Mouse (Mus musculus) midbrain, embryonic 11.5 days (tissue): Measurements from ENCODE around the gene Hist1h4b. TPM values are rescaled to one million over a fixed set of nuclear protein-coding genes. Genes with fewer than 3 reads are reported as not detected.
A peak's percentile ranks its signal among the peaks of the same experiment; 100 is the strongest.
"Not testable (repeated sequence)": the region's sequence is repeated elsewhere in the genome, so short reads cannot be mapped to it uniquely, and the experiment has no call there.

ENCODE experiments used
- ATAC-seq: fragments of 200-750 bp; cut with Nextera tagmentation; 2 replicates; pipeline ENCODE4 v1.8.0; 2017; ENCODE audit warnings: moderate TSS enrichment, moderate library complexity; ENCODE audit not compliant: low FRiP score
- DNase-seq: peaks from one replicate; pipeline ENCODE4 v3.0.0; 2015; ENCODE audit warnings: low spot score; ENCODE audit errors: missing footprints
- H3K27ac ChIP-seq: fragments of 300-500 bp; sonication (generic); 2 replicates; pipeline ENCODE4 v1.5.1; 2014; ENCODE audit warnings: low read depth, low read length
- H3K27me3 ChIP-seq: fragments of 300-500 bp; sonication (generic); 2 replicates; pipeline ENCODE4 v1.6.1; 2014; ENCODE audit warnings: mild to moderate bottlenecking, low read length, moderate library complexity, mixed read lengths; ENCODE audit not compliant: control insufficient read depth, insufficient read depth
- H3K36me3 ChIP-seq: fragments of 300-500 bp; sonication (generic); 2 replicates; pipeline ENCODE4 v1.6.1; 2014; ENCODE audit warnings: mild to moderate bottlenecking, low read length, moderate library complexity, mixed read lengths; ENCODE audit not compliant: control insufficient read depth, insufficient read depth
- H3K4me1 ChIP-seq: fragments of 300-500 bp; sonication (generic); 2 replicates; pipeline ENCODE4 v1.6.1; 2014; ENCODE audit warnings: low read length; ENCODE audit not compliant: control insufficient read depth, insufficient read depth
- H3K4me2 ChIP-seq: fragments of 300-500 bp; sonication (generic); 2 replicates; pipeline ENCODE4 v1.6.1; 2014; ENCODE audit warnings: mild to moderate bottlenecking, moderate library complexity
- H3K4me3 ChIP-seq: fragments of 300-500 bp; sonication (generic); 2 replicates; pipeline ENCODE4 v1.5.1; 2014; ENCODE audit warnings: low read depth, low read length
- H3K9ac ChIP-seq: fragments of 300-500 bp; sonication (generic); 2 replicates; pipeline ENCODE4 v1.6.1; 2014; ENCODE audit warnings: low read length
- H3K9me3 ChIP-seq: fragments of 300-500 bp; sonication (generic); 2 replicates; pipeline ENCODE4 v1.6.1; 2016; ENCODE audit warnings: low read length; ENCODE audit not compliant: control insufficient read depth
- WGBS: fragments of 180-500 bp; shearing (Covaris S2); extraction: QIAGEN DNeasy Blood & Tissue Kit; methylation state at CpG from one replicate; pipeline ENCODE4 v1.1.7; 2014; 5-methylcytosine and 5-hydroxymethylcytosine counted together
- polyA plus RNA-seq: library from polyadenylated mRNA; unstranded; fragments of >200 nt; fragmentation: Nextera tagmentation; extraction: Ambion mirVana; gene quantifications from 2 replicates; pipeline ENCODE4 v1.2.1, GENCODE M21; 2014

Gene Hist1h4b
- polyA plus RNA-seq, 1 experiment from 2014 or later: 3.9 TPM

GRCm38 (mm10) chr13:23759916-23760239, 3.1 kb downstream of the Hist1h4b start:
- no peaks in the 10 kb centered on the region for H3K36me3 ChIP-seq
- WGBS: 79% methylated on average over 1 of the region's 1 CpGs
- peak overlapping the region; percentile 37; the same call in 1 of the 2 replicates for H3K4me3 ChIP-seq
- no peak overlapping the region; the same call in 1 of the 2 replicates for H3K27ac ChIP-seq
- DNase-seq (no peak), ATAC-seq (no peak)
- H3K9ac ChIP-seq: peak overlapping the region; percentile 73; the same call in 1 of the 2 replicates
- H3K9me3 ChIP-seq: no peaks in the 10 kb centered on the region
- H3K4me1 ChIP-seq: peaks cover 26% of the 10 kb centered on the region
- no peaks in the 10 kb centered on the region for H3K27me3 ChIP-seq
- H3K4me2 ChIP-seq: peak overlapping the region; percentile 82

- no peaks in the 10 kb centered on the region for H3K9me3 ChIP-seq
- H3K4me3 ChIP-seq: peak overlapping the region; percentile 37
- peaks cover 26% of the 10 kb centered on the region for H3K4me1 ChIP-seq
- H3K9ac ChIP-seq: peak overlapping the region; percentile 73
- H3K4me2 ChIP-seq: peak overlapping the region; percentile 82
- H3K27me3 ChIP-seq: no peaks in the 10 kb centered on the region
- WGBS: 3% methylated on average over 20 of the region's 27 CpGs
- H3K36me3 ChIP-seq: no peaks in the 10 kb centered on the region
- DNase-seq (peak; percentile 94), ATAC-seq (no peak; the same call in 1 of the 2 replicates)
- peak overlapping the region; percentile 83 for H3K27ac ChIP-seq
Measured at GRCm38 (mm10) chr13:23760240-23760971, 3.6 kb downstream of the Hist1h4b start.

- ATAC-seq (peak; percentile 81), DNase-seq (peak; percentile 100)
- peak within 1 kb of the TSS; percentile 82 for H3K4me2 ChIP-seq
- H3K36me3 ChIP-seq: no peaks in the 10 kb centered on the region
- H3K9me3 ChIP-seq: no peaks in the 10 kb centered on the region
- H3K4me1 ChIP-seq: peaks cover 26% of the 10 kb centered on the region
- H3K27ac ChIP-seq: peak within 1 kb of the TSS; percentile 83
- peak within 1 kb of the TSS; percentile 37 for H3K4me3 ChIP-seq
- WGBS: under 1% methylated on average over 61 of the region's 72 CpGs
- H3K27me3 ChIP-seq: no peaks in the 10 kb centered on the region
- peak within 1 kb of the TSS; percentile 73 for H3K9ac ChIP-seq
Measured at GRCm38 (mm10) chr13:23760972-23761864, 4.4 kb downstream of the Hist1h4b start, which contains the start of gene Hist1h4a. TSS of gene Hist1h4a (minus strand) at chr13:23761230.

- H3K9ac ChIP-seq: peak within 1 kb of the TSS; percentile 61
- peak within 1 kb of the TSS; percentile 83 for H3K27ac ChIP-seq
- ATAC-seq (peak; percentile 65), DNase-seq (peak; percentile 97)
- not testable (repeated sequence) for H3K9me3 ChIP-seq, H3K27me3 ChIP-seq, H3K36me3 ChIP-seq
- peak within 1 kb of the TSS; percentile 82 for H3K4me2 ChIP-seq
- WGBS: under 1% methylated on average over 27 of the region's 52 CpGs
- H3K4me1 ChIP-seq: peaks cover 26% of the 10 kb centered on the region
- H3K4me3 ChIP-seq: peak within 1 kb of the TSS; percentile 52
Measured at GRCm38 (mm10) chr13:23761871-23762821, 5.3 kb downstream of the Hist1h4b start, which contains the start of gene Hist1h3a. TSS of gene Hist1h3a (minus strand) at chr13:23762386.

GRCm38 (mm10) chr13:23763242-23763585, 6.4 kb downstream of the Hist1h4b start:
- Histone ChIP-seq H3K4me2 (peak overlapping the region; percentile 82), H3K4me1 (peaks cover 23% of the 10 kb centered on the region), H3K9ac (peak overlapping the region; percentile 56), H3K36me3 (no peaks in the 10 kb centered on the region), H3K4me3 (peak overlapping the region; percentile 52), H3K27me3 (no peaks in the 10 kb centered on the region), H3K9me3 (no peaks in the 10 kb centered on the region), H3K27ac (peak overlapping the region; percentile 83)
- DNase-seq (no peak), ATAC-seq (no peak)
- 2% methylated on average over 10 of the region's 10 CpGs for WGBS

GRCm38 (mm10) chr13:23763586-23764323, 6.9 kb downstream of the Hist1h4b start, which contains the start of gene Hist1h1a:
TSS of gene Hist1h1a (plus strand) at chr13:23763666.
- Histone ChIP-seq H3K4me3 (peak within 1 kb of the TSS; percentile 52), H3K9ac (peak within 1 kb of the TSS; percentile 77), H3K4me1 (peaks cover 23% of the 10 kb centered on the region), H3K27me3 (no peaks in the 10 kb centered on the region), H3K4me2 (peak within 1 kb of the TSS; percentile 82), H3K36me3 (no peaks in the 10 kb centered on the region), H3K9me3 (no peaks in the 10 kb centered on the region), H3K27ac (peak within 1 kb of the TSS; percentile 83)
- ATAC-seq (peak; percentile 69), DNase-seq (peak; percentile 98)
- WGBS: 3% methylated on average over 34 of the region's 34 CpGs

GRCm38 (mm10) chr13:23764324-23765171, 7.7 kb downstream of the Hist1h4b start:
- DNase-seq (peak; percentile 94), ATAC-seq (no peak)
- 25% methylated on average over 12 of the region's 12 CpGs for WGBS
- H3K27ac ChIP-seq: peak overlapping the region; percentile 83
- H3K9ac ChIP-seq: peak overlapping the region; percentile 77
- no peaks in the 10 kb centered on the region for H3K9me3 ChIP-seq
- H3K27me3 ChIP-seq: no peaks in the 10 kb centered on the region
- no peaks in the 10 kb centered on the region for H3K36me3 ChIP-seq
- H3K4me1 ChIP-seq: peaks cover 23% of the 10 kb centered on the region
- H3K4me3 ChIP-seq: peak overlapping the region; percentile 52
- H3K4me2 ChIP-seq: peak overlapping the region; percentile 82
